Mouse (Mus musculus) forebrain, embryonic 13.5 days (tissue): ENCODE data around the gene Ttc9b. TPM values are rescaled to one million over a fixed set of nuclear protein-coding genes. Genes with fewer than 3 reads are reported as not detected.

ENCODE experiments used
- ATAC-seq: fragments of 200-750 bp; cut with Nextera tagmentation; 2 replicates; pipeline ENCODE4 v1.8.0; 2017
- H3K27ac ChIP-seq: fragments of 300-500 bp; sonication (generic); 2 replicates; pipeline ENCODE4 v1.5.1; 2015; ENCODE audit warnings: inconsistent platforms, mild to moderate bottlenecking, moderate library complexity
- H3K27me3 ChIP-seq: fragments of 300-500 bp; sonication (generic); 2 replicates; pipeline ENCODE4 v1.6.1; 2015; ENCODE audit warnings: mild to moderate bottlenecking, inconsistent platforms
- H3K36me3 ChIP-seq: fragments of 300-500 bp; sonication (generic); 2 replicates; pipeline ENCODE4 v1.6.1; 2015; ENCODE audit warnings: mild to moderate bottlenecking, inconsistent platforms; ENCODE audit not compliant: poor library complexity, severe bottlenecking
- H3K4me1 ChIP-seq: fragments of 300-500 bp; sonication (generic); 2 replicates; pipeline ENCODE4 v1.6.1; 2015; ENCODE audit warnings: inconsistent platforms
- H3K4me2 ChIP-seq: fragments of 300-500 bp; sonication (generic); 2 replicates; pipeline ENCODE4 v1.6.1; 2015; ENCODE audit warnings: inconsistent platforms, mild to moderate bottlenecking, moderate library complexity
- H3K4me3 ChIP-seq: fragments of 300-500 bp; sonication (generic); 2 replicates; pipeline ENCODE4 v1.5.1; 2015; ENCODE audit warnings: mild to moderate bottlenecking, inconsistent platforms
- H3K9ac ChIP-seq: fragments of 300-500 bp; sonication (generic); 2 replicates; pipeline ENCODE4 v1.6.1; 2015; ENCODE audit warnings: mild to moderate bottlenecking, inconsistent platforms
- H3K9me3 ChIP-seq: fragments of 300-500 bp; sonication (generic); replicated peaks from 2 replicates; pipeline ENCODE4 v1.6.1; 2016; ENCODE audit warnings: inconsistent platforms
- WGBS: fragments of 180-500 bp; shearing (Covaris S2); methylation state at CpG from one replicate; pipeline ENCODE4 v1.1.7; 2015; 5-methylcytosine and 5-hydroxymethylcytosine counted together
- polyA plus RNA-seq: library from polyadenylated mRNA; unstranded; fragments of >200 nt; fragmentation: Nextera tagmentation; extraction: Ambion mirVana; gene quantifications from 2 replicates; pipeline ENCODE4 v1.2.1, GENCODE M21; 2015

The Ttc9b gene
- polyA plus RNA-seq = 37.3 and 42.7 TPM in 2 replicates

DNA sequence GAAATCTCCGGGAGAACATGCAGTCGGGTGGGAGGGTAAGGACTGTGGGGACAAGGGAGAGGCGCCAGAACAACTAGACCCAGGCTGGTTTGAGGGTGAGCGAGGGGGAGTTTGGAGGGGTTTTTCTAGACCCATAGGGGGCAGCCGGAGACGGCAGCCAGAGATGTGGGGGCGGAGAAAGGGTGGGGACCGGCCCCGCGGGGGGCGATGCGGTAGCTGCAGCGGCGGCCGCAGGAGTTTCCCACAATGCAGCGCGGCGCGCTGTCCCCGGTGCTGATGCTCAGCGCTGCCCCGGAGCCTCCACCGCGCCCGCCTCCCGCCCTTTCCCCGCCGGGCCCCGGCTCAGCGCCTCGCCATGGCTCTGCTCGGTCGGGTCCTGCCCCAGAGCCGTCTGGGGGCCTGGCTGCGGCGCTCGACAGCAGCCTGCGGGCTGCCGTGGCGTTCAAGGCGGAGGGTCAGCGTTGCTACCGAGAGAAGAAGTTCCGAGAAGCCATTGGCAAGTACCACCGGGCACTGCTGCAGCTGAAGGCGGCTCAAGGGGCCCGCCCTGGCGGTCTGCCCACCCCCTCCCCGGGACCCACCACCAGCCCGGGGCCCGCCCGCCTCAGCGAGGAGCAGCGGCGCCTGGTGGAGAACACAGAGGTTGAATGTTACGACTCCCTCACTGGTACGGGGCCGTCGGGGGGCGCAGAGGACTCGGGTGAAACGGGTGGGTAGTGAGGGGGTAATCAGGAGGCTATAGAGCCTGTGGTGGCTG is at the start of gene Ttc9b:
Gene Ttc9b (plus strand): TSS at position 235 of the 757 bp plus-strand sequence.
- H3K27ac ChIP-seq = peak within 1 kb of the TSS; percentile 93
- peak within 1 kb of the TSS; percentile 90 for H3K9ac ChIP-seq
- peak; percentile 80 for ATAC-seq
- peaks cover 37% of the 10 kb centered on the region for H3K36me3 ChIP-seq
- peak within 1 kb of the TSS; percentile 69 for H3K4me3 ChIP-seq
- H3K4me1 ChIP-seq = peaks cover 32% of the 10 kb centered on the region
- H3K27me3 ChIP-seq = peaks cover 24% of the 10 kb centered on the region
- no peaks in the 10 kb centered on the region for H3K9me3 ChIP-seq
- peak within 1 kb of the TSS; percentile 87 for H3K4me2 ChIP-seq
- WGBS = under 1% methylated on average over 44 of the region's 62 CpGs

DNA sequence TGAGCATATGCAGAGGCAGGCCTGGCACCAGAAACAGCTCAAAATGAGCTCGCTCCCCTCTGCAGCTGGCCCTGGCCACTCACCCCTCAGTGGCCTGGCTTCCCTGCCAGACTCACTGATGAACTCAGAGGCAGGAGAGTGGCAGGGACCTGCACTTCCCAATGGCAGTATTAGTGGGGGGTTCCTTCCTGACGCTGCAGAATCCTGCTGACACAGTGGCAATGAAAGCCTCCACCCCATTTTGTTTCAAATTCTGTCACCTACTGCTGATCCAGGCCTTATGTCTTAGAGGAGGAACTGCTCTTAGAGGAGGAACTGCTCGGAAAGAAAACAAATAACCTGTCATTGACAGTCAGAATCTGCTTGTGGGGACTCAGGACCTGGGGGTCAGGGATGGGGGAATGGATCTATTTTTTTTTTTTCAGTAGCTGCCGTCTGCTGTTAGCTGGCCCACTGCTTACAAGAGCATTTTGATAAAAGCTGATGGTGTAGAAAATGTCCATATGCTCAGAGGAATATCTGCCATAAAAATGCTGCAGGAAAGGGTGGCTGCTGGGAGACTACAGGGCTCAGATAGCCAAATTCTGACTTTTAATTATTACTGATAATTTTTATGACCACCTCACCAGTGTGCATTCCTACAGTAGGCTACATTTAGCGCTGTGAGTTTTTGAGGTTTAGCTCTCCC is 48.9 kb upstream of the Ttc9b start:
- no peaks in the 10 kb centered on the region for H3K9me3 ChIP-seq
- peaks cover 14% of the 10 kb centered on the region for H3K36me3 ChIP-seq
- no peak overlapping the region for H3K4me2 ChIP-seq
- peak overlapping the region; percentile 9; the same call in 1 of the 2 replicates for H3K9ac ChIP-seq
- H3K27me3 ChIP-seq = no peaks in the 10 kb centered on the region
- H3K4me1 ChIP-seq = peaks cover 59% of the 10 kb centered on the region
- H3K27ac ChIP-seq = peak overlapping the region; percentile 76
- ATAC-seq = no peak
- no peak overlapping the region for H3K4me3 ChIP-seq
- 60% methylated on average over 5 of the region's 5 CpGs for WGBS

DNA sequence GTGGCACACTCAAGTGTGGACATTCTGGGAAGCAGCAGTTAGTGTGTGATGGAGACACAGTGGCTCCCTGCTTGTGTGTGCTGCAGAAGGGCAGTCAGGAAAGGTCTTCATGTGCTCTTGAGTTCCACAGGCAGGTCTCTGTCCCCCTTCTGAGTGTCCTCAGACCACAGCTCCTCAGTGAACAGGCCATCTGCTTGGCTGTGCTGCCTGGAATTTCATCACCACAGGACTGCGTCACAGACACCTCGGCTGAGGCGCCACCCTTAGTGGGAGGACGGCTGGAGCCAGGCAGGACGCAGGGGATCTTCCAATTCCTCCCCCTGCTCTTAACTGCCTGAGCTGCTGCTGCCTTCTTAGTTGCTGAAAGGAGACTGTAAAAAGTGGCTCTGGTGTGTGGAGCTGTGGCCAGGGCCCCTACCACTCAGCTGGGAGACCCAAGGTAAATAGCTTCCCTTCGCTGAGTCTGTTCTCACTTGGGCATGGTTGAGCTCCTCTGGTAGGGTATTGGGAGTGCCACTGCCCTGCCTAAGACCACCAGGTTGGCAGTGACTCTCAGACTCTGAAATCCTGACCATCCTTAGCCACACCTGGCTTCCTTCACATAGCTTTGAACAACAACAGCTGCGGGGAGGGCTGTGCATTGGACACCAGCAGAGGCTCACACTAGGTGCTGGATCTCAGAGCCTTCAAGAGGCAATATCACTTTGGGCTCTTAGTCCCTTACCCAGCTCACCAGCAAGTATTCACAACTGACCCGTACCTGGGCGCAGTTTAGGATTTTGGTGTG is 48.0 kb upstream of the Ttc9b start:
- Histone ChIP-seq H3K9ac (peak overlapping the region; percentile 9; the same call in 1 of the 2 replicates), H3K27me3 (no peaks in the 10 kb centered on the region), H3K4me1 (peaks cover 52% of the 10 kb centered on the region), H3K4me3 (no peak overlapping the region), H3K9me3 (no peaks in the 10 kb centered on the region), H3K27ac (peak overlapping the region; percentile 76), H3K4me2 (no peak overlapping the region), H3K36me3 (peaks cover 23% of the 10 kb centered on the region)
- no peak for ATAC-seq
- WGBS = 81% methylated on average over 9 of the region's 9 CpGs

DNA sequence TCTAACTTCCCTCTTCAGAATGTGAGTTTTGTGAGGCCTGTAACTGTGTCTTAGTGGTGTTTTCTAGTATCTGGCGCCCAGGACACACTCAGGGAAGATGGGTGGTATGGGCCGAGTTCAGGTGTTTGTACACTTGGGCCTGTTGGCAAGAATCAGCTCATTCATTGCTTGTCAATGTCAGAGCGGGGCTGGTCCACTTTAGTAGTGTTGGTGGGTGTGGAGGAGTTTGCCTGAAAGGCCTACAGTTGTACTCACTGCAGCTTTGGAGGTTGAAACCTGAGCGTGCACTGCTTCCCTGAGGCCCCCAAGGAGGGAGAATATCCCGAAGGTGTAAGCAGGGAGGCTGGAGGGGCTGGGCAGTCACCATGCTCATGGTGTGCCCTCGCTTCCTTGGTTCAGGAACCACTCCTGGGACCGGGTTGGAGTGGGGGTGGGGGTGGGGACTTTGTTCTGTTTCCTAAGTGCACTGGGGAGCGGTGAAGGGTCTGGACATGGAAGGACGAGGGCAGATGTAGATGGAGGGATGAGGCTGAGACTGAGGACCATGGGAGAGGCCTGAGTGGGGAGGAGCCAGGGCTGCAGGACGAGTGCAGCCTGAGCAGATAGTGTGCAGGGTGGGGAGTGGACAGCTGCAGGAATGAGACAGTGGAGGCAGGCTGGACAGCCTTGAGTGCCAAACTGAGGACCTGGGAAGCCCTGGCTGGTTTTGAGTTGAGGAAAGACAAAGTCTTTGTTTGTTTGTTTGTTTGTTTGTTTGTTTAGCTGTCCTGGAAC is 47.0 kb upstream of the Ttc9b start:
- no peak for ATAC-seq
- Histone ChIP-seq H3K27me3 (no peaks in the 10 kb centered on the region), H3K9me3 (no peaks in the 10 kb centered on the region), H3K4me3 (no peak overlapping the region), H3K9ac (no peak overlapping the region), H3K27ac (no peak overlapping the region), H3K36me3 (peaks cover 28% of the 10 kb centered on the region), H3K4me2 (no peak overlapping the region), H3K4me1 (peaks cover 45% of the 10 kb centered on the region)
- WGBS = 72% methylated on average over 10 of the region's 10 CpGs

DNA sequence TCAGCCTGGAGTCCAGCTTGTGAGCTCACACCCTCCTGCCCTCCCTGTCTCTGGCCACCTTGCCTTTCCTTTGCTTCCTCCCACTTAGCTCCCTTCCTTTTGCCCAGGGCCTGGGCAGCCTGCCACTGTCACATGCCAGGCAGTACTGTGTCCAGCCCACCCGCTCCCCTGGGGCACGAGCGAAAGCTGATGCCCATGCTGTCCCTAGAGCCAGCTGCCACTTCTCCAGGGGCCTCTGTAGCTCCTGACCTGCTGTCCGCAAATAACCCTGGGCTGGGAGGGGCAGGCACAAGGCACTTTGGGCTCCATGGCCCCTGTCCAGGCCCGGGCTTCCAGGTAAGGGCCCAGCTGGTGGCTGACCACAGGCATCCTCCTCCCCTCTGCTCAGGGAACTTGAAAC is 46.1 kb upstream of the Ttc9b start:
- Histone ChIP-seq H3K4me1 (peaks cover 41% of the 10 kb centered on the region), H3K9me3 (no peaks in the 10 kb centered on the region), H3K4me3 (no peak overlapping the region), H3K36me3 (peaks cover 28% of the 10 kb centered on the region), H3K27ac (peak overlapping the region; percentile 19; the same call in 1 of the 2 replicates), H3K4me2 (no peak overlapping the region), H3K27me3 (no peaks in the 10 kb centered on the region), H3K9ac (no peak overlapping the region)
- 82% methylated on average over 5 of the region's 5 CpGs for WGBS
- no peak for ATAC-seq

DNA sequence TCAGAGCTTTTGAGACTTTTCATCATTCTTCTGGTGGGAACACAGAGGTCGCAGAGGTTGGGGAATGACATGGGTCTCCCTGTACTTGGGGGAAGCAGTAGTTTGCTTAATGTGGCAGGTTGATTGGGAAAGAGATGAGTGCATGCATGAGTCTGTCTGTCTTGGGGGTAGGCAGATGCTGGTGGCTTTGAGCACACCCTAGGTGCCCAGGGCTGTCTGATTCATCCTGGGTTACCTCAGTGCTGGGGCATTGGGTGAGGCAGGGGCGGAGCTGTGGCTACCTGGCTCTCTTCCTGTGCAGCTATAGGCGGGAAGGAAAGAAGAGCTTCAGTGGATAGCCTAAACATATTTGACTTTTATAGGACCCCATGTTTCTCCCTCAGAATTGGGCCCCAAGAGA is 45.6 kb upstream of the Ttc9b start:
- Histone ChIP-seq H3K4me3 (no peak overlapping the region), H3K27me3 (no peaks in the 10 kb centered on the region), H3K4me1 (peaks cover 46% of the 10 kb centered on the region), H3K27ac (no peak overlapping the region; the same call in 1 of the 2 replicates), H3K9me3 (no peaks in the 10 kb centered on the region), H3K36me3 (peaks cover 28% of the 10 kb centered on the region), H3K4me2 (no peak overlapping the region), H3K9ac (no peak overlapping the region)
- 94% methylated on average over 3 of the region's 3 CpGs for WGBS
- no peak for ATAC-seq

DNA sequence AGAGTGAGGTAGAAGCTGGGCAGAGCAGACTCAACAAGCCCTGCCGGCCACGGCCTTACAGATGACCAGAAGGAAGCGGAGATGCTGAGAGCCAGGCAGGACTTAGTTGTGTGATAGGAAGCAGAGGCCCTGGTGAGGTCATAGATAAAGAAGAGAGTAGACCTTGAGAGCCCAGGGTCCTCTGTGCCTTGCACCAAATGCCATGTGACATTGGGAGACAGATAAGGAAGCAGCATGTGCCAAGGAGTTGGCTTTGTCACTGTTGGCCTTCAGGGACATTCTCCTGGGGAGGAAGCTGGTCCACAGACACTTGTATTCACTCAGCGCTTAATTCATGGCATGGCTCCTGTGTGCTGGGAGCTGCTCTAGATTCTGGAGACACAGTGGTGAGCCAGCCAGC is 44.4 kb upstream of the Ttc9b start:
- no peak for ATAC-seq
- Histone ChIP-seq H3K4me1 (peaks cover 52% of the 10 kb centered on the region), H3K9me3 (no peaks in the 10 kb centered on the region), H3K36me3 (peaks cover 28% of the 10 kb centered on the region), H3K4me2 (no peak overlapping the region), H3K4me3 (no peak overlapping the region), H3K27me3 (no peaks in the 10 kb centered on the region), H3K9ac (no peak overlapping the region), H3K27ac (no peak overlapping the region)
- 93% methylated on average over 4 of the region's 4 CpGs for WGBS

DNA sequence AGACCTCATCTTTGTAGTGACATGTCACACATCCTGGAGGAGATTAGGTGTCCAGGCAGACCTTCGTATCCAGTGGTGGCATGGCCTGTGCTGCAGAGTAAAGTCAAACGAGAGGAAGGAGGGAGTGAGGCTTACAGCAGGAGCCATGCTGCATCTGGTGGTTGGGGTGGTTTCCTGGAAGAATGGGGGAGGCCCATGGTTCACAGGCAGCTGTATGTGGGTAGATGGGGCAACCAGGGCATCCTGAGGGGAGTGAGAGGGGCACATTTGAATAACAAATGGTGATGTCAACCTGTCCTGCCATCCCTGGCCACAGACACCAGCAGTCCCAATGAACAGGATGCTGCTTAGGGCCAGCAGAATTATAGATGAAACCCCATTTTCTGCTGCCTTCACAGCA is 44.0 kb upstream of the Ttc9b start:
- WGBS = 85% methylated on average over 2 of the region's 2 CpGs
- no peak overlapping the region for H3K4me3 ChIP-seq
- no peaks in the 10 kb centered on the region for H3K27me3 ChIP-seq
- no peak overlapping the region for H3K9ac ChIP-seq
- peaks cover 28% of the 10 kb centered on the region for H3K36me3 ChIP-seq
- no peaks in the 10 kb centered on the region for H3K9me3 ChIP-seq
- no peak overlapping the region for H3K27ac ChIP-seq
- H3K4me1 ChIP-seq = peaks cover 52% of the 10 kb centered on the region
- H3K4me2 ChIP-seq = no peak overlapping the region
- ATAC-seq = no peak

DNA sequence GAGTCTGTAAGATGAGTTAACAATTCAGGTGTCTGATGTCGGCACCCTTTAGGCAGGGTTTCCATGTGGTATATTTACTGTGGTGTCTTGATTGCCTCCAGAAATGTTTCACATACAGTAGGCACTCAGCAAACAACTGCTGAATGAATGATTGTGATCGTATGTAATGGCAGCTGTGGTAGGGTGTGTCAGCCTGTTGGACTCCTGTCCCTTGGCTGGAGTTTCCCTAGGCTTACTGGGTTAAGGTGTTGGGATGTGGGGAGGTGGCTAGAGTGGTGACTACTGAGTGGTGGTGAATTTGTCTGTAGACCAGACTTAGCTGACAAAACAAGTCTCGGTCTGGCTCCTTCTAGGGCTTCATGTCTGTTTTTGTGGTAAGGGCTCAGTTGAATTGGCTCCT is 43.3 kb upstream of the Ttc9b start:
- H3K4me1 ChIP-seq = peaks cover 52% of the 10 kb centered on the region
- H3K36me3 ChIP-seq = peaks cover 28% of the 10 kb centered on the region
- H3K9me3 ChIP-seq = no peaks in the 10 kb centered on the region
- H3K27me3 ChIP-seq = no peaks in the 10 kb centered on the region
- H3K4me3 ChIP-seq = no peak overlapping the region
- WGBS = 95% methylated on average over 3 of the region's 3 CpGs
- no peak overlapping the region for H3K4me2 ChIP-seq
- ATAC-seq = no peak
- no peak overlapping the region for H3K27ac ChIP-seq
- no peak overlapping the region for H3K9ac ChIP-seq

DNA sequence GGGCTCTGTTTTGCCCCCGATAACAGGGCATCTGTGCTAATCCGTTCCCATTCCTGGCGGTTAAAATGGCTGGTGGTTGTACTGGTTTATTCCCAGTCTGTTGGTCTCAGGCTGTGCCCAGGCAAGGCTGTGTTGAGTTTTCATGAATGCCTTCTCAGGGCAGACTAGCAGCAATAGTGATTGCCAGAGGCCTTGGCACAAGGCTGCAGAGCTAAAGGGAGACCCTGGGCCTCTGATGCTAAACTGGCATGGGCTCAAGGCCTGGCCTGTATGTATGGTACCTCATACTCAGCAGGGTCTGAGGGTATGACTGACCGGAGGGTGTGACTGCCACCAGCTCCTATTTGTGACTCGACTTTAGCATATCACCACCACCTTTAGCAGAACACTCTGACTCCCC is 42.8 kb upstream of the Ttc9b start:
- 91% methylated on average over 5 of the region's 5 CpGs for WGBS

DNA sequence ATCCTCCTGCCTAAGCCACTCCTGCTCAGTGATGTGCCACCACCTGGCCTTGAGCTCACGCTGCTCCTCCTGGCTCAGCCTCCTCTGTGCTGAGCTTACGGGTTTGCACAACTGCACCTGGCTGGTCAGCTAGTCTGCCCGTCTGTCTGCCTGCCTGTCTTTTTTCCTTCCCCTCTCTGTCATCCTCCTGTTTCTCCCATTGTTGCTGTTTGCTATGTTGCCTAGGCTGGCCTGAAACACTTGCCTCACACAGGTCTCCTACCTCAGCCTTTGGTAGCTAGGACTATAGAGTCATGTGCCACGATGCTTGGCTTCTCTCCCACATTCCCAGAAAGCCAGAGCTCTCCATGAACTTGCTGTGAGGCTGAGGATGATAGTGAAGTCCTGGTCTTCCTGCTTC is 40.8 kb upstream of the Ttc9b start:
- peak overlapping the region; percentile 92 for H3K27ac ChIP-seq
- H3K4me1 ChIP-seq = peaks cover 30% of the 10 kb centered on the region
- no peak for ATAC-seq
- WGBS = 67% methylated on average over 4 of the region's 4 CpGs
- peak overlapping the region; percentile 21; the same call in 1 of the 2 replicates for H3K9ac ChIP-seq
- H3K27me3 ChIP-seq = no peaks in the 10 kb centered on the region
- H3K9me3 ChIP-seq = no peaks in the 10 kb centered on the region
- H3K36me3 ChIP-seq = peaks cover 50% of the 10 kb centered on the region
- H3K4me2 ChIP-seq = no peak overlapping the region
- no peak overlapping the region for H3K4me3 ChIP-seq

More for the DNA sequence above, 42.8 kb upstream of the Ttc9b start:
- Histone ChIP-seq H3K36me3 (peaks cover 29% of the 10 kb centered on the region), H3K9me3 (no peaks in the 10 kb centered on the region), H3K4me3 (no peak overlapping the region), H3K27ac (no peak overlapping the region), H3K9ac (no peak overlapping the region), H3K4me2 (no peak overlapping the region), H3K27me3 (no peaks in the 10 kb centered on the region), H3K4me1 (peaks cover 47% of the 10 kb centered on the region)
- ATAC-seq = no peak
